Mouse (Mus musculus): ENCODE data around the gene Map1s.

Map1s gene

DNA sequence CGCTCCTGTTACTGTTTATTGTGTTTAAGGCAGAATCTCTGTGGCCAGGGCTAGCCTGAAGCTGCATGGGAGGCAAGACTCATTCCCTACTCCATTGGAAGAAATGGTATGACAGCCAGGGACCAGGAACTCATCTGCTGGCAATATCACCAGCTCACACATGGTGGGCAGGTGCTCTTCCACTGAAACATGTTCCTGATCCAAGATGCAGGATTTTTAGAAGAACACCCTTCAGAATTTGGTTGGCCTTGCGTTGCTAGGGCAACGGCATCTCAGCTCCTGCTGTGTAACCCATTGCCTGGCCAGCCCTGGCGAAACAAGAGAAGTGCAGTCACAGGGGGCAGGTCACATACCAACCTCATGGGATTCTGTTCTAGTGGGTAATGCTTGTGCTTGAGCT lies 26.2 kb upstream of the Map1s start:
- DNase-seq, result peak; percentile 70 to 81

DNA sequence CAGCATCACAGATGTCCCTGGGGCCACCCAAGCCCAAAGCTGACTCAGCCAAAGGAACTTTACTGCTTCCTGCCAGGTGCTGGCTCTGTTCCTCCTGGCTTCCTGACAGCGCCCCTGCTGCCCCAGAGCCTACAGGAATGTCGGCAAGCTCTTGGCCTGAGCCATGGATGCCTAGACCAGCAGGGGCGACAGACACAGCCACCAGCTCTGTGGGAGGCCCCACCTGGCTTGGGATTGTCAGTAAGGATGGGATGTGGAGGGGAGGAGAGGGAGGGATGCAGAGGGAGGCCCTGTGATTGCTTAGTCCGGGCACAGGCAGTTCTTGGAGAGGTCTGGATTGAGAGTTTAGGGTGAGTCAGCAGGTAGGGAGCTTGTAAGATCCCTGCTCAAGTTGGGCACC lies 25.6 kb upstream of the Map1s start:
- peak; percentile 94 to 98 for DNase-seq

DNA sequence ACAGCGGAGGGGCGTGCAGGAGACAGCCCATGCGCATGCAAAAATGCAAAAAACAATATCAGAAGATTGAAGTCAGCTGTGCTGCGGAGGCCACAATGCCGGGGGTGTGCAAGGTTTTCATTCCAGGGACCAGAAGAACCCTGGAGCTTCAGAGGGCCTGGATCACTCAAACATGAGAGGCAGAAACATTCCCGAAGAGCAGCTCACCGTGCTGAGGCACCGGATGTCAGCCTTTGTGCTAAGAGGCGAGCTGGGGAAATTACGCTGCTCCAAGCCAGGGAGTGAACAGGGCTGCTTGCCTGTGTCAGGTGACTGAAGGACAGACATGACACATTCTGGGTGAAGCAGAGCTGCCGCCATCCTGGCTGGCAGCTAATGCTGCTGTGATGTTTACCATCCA lies 25.2 kb upstream of the Map1s start:
- DNase-seq, result peak in 1 of 2 experiments; percentile 62

DNA sequence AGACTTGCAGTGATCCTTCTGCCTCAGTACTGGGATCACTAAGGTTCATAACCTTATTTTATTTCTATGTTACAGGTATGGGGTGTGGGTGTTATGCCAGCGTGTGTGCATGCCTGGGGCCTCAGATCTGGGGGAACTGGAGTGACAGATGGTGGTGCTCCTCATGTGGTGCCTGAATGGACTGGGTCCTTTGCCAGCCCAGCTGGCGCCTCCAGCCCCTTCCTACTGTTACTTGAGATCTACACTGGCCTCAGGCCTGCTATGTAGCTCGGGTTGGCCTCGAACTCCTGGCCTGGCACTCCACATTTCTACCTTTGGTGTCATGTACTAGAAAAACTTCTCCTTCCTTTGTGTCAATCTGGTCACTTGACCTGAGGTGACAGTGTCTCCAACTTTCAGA lies 21.5 kb upstream of the Map1s start:
- DNase-seq, result peak; percentile 69 to 70

DNA sequence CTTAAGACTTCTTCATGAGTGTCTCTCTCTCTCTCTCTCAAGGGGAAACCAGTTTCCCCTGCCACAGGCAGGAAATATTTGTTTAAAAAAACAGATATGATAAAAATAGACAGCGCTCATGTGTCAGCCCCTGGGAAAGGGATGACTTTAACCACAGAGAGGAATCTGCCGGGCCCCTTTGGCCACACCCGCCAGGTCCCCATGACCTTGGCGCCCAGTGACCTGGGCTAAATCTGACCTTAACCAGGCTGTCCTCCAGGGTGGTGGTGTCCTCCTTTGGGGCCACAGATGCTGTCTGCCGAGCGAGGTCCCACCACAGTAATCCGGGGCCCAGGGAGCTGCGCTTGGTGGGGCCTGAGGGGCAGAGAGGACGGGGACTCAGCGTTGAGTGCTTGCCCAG lies 21.0 kb upstream of the Map1s start:
- DNase-seq, result no peak

DNA sequence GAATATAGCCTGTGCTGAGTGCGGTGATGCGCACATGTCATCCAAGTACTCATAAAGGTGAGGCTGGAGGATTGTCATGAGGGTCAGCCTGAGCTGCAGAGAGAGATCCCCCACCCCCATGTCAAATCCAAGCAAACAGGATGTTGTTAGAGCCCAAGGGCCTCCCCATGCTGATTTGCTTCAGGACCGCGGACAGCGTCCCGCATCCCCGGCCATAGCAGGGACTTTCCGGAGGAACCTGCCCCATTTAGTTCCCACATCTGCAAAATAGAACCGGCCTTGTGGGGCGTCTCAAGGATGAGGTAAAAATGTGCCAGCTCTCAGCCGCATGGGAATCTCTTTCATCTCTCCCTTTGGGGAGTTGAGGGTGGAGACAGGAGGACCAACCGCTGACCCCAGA lies 20.1 kb upstream of the Map1s start:
- no peak for DNase-seq

DNA sequence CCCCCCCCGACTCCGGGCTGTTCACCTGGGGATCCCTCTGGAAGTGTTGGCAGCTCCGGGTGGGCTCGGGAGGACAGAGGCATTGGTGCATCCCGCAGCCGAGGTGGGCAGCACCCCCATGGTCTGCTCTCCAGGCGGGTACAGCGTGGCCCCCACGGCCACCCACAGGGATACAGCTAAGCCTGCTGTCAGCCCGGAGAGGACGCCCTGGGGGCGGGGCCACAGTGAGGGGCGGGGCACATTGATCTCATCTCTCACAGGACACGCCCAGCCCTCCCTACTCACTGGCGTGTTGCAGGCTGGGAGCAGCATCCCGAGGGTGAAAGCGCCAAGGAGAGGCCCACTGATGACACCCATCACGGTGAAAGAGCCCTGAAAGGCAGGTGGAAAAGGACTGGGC lies 18.1 kb upstream of the Map1s start:
- no peak for DNase-seq

DNA sequence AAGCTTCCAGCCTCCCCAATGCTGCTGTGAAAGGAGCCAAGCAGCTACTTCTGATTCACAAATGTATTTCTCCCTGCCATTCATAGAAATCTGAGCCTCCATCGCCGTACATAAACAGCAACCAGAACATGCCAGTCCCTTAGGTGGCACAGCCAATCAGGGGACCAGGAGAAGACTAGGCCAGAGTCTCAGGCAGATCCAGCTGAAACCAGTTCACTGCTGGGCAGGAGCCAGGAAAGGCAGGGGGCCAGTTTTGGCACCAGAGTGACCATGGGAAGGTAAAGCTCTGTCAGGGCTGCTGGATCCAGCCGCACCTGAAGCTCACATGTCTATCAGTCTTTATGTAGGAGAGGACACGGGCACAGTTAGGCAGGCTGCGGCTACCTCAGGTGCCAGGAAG lies 15.1 kb upstream of the Map1s start:
- no peak for DNase-seq

DNA sequence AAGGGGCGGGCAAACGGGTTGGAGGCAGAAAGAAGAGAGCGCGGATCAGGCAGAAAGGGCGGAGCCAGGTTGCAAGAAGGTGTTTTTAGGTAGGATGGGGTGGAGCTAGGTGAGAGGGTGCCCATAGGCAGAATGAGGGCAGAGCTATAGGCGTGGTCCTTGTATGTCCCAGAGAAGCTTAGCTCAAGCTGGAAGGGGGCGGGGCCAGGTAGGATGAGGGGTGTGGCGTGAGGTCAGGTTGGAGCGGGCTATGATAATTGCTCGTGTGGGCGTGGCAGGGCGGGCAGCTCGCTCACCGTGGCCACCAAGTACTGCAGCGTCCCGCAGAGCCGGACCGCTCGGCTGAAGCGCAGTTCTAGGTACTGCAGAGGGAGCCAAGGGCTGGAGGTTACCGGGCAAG lies 14.4 kb upstream of the Map1s start:
- peak in 1 of 2 experiments; percentile 37 for DNase-seq

DNA sequence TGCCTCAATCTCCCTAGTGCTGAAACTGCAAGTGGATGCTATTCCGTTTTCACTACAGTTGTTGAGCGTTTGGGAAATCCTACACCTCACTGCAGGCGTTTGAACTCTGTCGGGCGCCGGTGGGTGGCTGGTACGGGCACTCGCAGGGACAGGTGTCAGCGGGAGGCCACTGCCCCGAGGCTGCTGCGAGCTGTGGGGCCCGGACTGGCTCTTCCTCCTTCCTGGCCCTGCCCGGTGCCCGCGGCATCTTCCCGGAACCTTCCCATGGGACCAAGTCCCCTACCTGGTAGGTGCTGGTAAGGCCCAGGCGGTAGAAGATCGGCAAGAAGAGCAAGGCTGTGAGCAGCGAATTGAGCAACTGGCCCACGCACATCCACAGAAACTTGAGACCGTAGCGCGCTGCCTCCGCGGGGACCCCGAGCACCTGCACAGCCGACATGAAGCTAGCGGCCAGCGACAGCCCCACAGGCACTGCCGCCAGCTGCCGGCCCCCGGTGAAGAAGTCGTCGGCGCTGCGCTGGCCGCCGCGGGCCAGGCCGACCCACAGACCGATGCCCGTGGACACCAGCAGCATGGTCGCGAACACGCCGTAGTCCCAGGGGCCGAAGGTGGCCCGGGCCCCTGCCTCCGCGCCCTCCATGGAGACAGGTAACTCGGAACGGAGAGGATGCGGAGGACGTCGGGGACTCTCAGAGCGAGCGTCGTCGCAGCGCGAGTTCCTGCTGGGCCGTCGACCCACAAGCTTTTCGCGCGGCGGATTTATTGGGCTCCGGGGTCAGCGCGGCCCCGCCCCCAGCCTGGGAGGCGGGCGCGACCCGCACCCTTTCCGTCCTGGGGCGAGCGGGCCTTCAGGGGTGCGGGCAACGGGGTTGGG lies 13.5 kb upstream of the Map1s start, which contains the start of gene Slc5a5:
Gene Slc5a5 (minus strand): TSS at position 736 of the 874 bp plus-strand sequence.
- DNase-seq, result peak in 1 of 2 experiments; percentile 39

DNA sequence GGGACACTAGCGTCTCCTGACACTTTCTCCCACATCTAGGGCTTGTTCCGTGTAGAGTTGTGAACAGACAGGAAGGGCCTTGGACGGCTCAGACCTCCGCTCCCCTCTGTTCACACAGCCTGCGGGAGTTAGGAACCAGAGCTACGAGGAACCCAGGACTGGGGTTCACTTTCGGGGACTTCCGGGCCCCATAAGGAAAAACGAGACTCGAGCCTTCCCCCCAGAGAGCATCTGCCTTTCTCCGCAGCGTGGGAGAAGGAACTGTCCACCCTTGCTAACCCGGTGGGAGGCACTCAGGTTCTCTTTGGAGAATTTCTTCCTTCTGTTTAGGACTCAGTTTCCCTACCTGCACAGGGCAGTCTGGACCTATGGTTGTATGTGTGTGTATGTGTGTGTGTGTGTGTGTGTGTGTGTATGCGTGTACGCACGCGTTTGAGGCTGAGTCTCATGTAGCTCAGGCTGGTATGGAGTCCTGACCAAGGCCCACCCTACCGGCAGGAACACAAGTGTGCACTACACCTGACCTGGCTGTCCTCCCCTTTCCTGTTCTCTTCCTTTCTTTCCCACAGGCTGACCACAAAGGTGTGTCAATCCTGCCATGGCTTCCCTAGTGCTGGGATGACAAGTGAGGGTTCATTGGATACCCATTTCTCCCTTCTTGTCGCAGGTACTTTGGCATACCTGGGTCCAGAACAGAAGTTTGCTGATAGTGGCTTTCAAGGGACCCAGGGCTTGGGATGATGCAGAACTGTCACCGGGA lies 12.7 kb upstream of the Map1s start:
- DNase-seq, result peak in 1 of 2 experiments; percentile 14

DNA sequence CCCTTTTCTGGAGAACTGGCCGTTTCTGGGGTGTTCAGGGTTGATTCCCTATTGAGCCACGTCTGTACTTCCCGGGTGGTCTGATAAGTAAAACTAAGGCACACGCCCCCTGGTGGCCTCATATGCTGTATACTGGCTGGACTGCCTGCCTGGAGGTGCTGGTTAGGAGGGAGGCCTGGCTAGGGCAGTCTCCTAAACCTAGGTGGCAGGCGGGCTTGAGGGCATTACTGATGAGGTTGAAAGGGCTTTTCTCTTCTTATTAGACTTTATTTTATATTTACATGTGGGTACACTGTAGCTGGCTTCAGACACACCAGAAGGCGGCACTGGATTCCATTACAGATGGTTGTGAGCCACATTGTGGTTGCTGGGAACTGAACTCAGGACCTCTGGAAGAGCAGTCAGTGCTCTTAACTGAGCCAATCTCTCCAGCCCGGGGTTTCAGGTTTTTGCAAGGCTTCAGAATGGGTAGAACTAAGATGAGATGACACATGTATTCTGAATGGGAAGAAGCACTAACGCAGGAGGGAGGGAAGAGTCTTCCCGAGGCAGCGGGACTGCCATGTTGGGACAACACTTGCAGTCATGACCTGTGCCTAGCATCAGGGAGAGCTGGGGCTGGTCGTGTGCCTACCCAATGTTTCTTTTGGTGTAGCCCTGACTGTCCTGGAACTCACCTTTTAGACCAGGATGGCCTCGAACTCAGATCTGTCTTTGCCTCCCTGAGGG lies 11.9 kb upstream of the Map1s start:
- peak; percentile 75 to 87 for DNase-seq

DNA sequence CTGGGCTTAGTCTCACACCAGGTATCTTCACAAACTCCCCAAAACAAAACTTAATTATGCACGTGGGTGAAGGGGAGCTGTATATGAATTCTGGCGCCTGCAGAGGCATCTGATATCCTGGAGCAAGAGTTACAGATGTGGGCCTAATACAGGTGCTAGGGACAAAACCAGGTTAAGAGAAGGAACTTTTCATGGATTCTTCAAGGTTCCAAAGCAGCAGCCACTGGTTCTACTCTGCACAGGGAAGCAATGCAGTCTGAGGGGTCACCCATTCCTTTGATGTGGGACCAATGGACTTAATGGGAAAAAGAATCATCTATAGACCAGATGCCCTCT lies 11.4 kb upstream of the Map1s start:
- DNase-seq, result no peak

DNA sequence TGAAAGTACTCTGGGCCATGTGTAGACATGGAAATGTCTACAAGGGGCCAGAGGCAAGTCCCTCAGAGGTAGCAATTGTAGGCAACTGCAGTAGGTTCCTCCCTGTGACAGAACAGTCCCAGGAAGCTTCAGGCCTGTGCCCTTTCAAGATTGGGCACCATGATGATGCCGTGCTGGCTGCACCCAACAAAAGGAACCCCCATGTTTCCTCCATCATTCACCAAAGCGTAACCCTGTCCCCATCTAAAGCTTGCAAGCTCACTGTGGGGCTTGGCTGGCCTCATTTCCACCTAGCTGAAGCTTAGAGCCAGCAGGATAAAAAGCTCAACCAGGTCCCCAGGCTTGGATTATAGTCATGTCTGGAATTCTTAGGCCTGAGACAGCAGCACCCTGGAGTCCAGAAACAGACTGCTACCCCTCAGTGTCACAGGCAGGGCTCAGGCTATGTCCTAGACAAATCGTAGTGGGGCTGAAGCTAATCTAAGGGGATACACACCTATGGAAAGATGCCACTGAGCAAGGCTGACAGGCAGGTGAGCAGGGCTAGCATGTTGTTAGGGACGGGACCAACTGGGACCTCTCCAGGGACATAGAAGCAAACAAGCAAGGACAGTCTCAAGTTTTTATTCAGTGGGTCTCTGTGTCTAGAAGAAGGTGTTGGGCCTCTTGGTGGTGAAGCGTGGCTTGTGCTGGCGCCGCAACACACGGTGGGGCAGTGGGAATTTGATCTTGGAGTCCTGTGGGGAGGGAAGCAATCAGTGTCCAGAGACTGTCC lies 10.8 kb upstream of the Map1s start:
- no peak for DNase-seq

DNA sequence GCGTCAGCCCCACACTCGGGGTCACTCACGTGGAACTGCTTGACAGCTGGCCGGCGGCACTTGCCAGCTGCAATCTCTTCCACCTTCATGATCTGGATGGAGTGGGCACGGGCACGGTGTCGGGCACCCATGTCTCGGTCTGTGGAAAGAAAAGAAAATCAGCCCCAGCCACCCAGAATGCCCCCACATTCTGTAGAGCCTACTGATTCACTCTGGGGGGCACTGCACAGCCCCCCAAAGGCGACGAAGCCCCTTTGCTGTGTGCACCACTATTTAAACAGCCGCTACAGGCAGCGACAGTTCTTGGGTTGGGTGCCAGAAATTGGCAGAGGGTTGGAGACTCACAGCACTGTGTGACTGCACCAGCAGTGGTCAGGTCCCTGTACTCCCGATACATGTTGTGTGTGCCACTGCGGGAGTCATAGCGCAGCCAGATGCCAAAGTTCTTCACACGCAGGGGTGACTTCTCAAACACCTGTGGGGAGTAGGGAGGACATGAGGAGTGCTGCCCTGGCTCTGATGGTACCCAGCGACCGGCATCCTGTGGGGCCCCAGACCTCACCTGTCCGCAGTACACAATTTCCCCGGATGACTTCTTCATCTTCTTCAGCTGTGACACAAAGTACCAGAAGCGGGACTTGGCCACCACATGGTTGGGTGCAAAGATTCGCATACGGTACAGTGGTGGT lies 10.0 kb upstream of the Map1s start:
- DNase-seq, result peak in 1 of 2 experiments; percentile 24

DNA sequence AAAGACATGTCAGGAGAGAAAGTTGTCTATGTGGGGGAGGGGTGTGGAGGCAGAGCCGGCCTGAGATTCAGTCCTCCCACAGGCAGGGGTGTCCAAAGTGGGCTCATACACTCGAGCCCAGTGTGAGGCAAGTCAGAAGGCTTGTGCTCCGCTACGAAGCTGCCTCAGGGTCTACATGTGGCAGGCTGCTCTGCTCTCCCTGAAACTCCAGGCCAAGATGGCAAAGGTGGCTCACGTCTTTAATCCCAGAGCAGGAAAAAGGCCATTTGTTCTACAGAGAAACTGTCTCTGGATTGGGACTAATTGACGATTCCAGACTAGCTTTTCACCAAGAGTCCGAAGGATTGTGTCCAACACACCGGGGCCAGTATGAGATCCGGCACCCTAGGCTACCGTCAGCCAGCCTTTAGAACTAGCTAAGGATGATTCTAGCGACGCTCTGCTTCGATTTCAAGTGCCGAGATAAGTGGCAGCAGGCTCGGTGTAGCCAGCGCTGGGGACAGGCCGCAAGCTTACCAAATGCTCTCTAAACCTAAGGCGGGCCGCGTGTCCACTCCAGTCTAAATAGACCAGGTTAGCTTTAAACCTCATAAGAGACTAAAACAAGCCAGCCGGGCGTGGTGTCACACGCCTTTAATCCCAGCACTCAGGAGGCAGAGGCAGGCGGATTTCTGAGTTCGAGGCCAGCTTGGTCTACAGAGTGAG lies 9.3 kb upstream of the Map1s start:
- DNase-seq, result peak in 1 of 2 experiments; percentile 25

DNA sequence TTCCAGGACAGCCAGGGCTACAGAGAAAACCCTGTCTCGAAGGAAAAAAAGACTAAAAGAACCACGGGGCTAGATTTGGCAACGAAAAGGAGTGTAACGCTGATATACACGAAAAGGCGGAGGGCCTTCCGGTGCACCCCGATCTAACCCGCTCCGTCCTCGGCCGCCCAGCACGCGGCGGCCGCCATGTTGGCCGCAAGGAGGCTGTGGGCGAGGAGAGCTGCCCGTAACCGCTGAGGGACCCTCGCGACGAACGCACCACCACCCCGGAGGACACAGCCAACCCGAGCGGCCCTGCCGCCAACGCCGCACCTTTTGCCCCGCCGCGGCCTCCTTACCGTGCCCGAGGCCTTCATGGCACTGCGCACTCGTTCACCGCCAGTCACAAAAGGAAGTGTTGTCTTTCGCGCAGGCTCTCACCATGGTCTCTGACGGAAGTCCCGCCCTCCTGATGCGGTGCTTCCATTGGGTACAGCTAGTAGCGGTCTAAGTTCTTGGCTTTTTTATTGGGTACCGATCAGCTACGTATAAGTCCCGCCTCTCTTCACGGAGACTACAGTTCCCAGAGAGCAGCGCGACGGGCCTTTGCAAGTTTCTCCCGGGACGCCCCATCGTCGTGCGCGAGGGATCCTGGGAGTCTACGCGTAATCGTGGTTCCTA lies 8.6 kb upstream of the Map1s start, which contains the start of gene Rpl18a:
Gene Rpl18a (minus strand): TSS at position 392 of the 660 bp plus-strand sequence.
- peak; percentile 92 to 94 for DNase-seq

DNA sequence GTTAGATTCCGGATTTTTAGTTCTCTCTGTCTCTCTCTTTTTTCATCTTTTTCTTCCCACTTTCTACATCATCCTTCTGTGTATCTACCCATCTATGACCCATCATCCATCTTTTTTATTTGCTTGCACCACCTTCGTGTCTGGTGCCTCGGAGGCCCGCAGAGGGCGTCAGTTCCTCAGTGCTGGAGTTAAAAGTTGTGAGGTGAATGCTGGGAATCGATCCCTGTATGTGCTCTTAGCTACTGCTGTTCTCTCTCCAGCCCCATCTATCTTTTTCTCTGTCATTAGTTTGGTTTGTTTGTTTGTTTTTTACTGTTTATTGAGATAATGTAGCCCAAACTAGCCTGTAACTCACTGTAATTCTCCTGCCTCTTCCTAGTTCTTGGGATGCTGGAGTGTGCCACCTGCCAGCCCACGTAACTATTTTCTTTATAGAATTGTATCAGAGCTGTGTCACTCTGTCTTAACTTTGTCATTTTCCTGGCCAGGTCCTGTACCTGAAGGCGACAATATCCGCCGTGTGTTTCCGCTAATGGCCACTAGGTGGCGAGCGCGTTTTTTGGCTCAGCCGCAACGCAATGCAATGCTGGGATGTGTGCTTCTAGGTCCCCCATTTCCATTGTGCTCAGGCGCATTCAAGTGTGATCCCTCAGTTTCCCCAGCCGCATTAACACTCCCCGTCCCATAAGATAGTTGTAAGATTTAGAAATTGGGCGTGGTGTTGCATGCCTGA lies 7.9 kb upstream of the Map1s start:
- peak; percentile 95 to 96 for DNase-seq

DNA sequence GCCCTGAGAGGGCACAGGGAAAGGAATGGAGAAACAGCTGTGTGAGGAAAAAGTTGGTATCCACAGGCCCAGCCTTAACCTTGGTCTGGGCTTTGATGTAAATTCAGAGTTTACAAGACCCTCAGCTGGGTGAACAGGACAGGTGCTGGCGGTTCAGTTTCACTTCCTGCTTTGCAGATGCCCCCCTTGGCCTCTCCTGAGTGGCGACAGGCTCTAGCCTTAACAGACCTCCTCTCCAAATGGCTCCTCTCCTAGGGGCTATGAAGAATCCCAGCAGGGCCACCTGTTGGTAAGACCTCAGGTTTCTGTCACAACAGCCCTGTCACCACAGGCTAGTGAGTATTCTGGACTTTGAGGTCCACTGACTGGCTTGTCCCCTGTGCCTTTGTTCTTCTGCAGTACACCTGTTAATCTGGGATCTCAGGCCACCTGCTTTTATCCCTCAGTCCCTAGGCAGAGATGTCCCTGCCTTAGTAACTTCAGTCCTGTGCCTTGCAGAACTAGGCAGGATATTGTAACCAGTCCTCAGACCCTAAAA lies 7.0 kb upstream of the Map1s start:
- peak in 1 of 2 experiments; percentile 37 for DNase-seq

DNA sequence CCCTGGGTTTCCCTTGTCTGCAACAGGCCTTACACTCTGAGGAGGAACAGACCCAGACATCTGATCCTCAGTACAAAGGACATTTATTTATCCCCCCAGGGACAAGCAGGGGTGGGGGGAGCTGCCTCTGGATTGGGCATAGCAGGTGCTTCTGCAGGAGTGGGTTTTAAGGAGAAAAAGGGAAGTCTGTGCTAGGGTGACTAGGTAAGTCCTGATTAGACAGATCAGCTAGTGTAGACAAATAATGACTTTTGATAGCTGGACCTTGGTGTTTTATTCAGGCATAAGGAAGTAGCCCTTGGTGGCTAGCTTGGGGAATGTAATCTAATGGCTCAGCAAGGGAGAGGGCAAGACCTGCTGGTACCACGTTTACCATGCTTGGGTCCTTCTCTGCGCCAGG lies 6.5 kb upstream of the Map1s start:
- DNase-seq, result no peak

Data from cerebellum, postnatal 14 days (tissue).